Mouse (Mus musculus) neural tube, embryonic 11.5 days (tissue): Measurements from ENCODE around the gene Tbc1d24. TPM values are rescaled to one million over a fixed set of nuclear protein-coding genes. Genes with fewer than 3 reads are reported as not detected.

Source experiments
- ATAC-seq: fragments of 200-750 bp; cut with Nextera tagmentation; 2 replicates; pipeline ENCODE4 v1.8.0; 2017; ENCODE audit warnings: moderate number of reproducible peaks, mild to moderate bottlenecking, moderate TSS enrichment, moderate library complexity; ENCODE audit not compliant: insufficient read depth, low FRiP score, low TSS enrichment
- DNase-seq: peaks from one replicate; pipeline ENCODE4 v3.0.0-alpha.2; 2015; ENCODE audit warnings: low spot score
- H3K27ac ChIP-seq: fragments of 300-500 bp; sonication (generic); 2 replicates; pipeline ENCODE4 v1.5.1; 2014; ENCODE audit warnings: low read depth, mild to moderate bottlenecking, low read length
- H3K27me3 ChIP-seq: fragments of 300-500 bp; sonication (generic); 2 replicates; pipeline ENCODE4 v1.6.1; 2014; ENCODE audit warnings: mild to moderate bottlenecking, low read length, mixed read lengths; ENCODE audit not compliant: control insufficient read depth, insufficient read depth
- H3K36me3 ChIP-seq: fragments of 300-500 bp; sonication (generic); 2 replicates; pipeline ENCODE4 v1.6.1; 2014; ENCODE audit warnings: mild to moderate bottlenecking, low read length, moderate library complexity, mixed read lengths; ENCODE audit not compliant: control insufficient read depth, insufficient read depth
- H3K4me1 ChIP-seq: fragments of 300-500 bp; sonication (generic); 2 replicates; pipeline ENCODE4 v1.6.1; 2014; ENCODE audit warnings: low read length, mixed read lengths; ENCODE audit not compliant: control insufficient read depth, insufficient read depth
- H3K4me2 ChIP-seq: fragments of 300-500 bp; sonication (generic); 2 replicates; pipeline ENCODE4 v1.6.1; 2014; ENCODE audit warnings: low read depth, mild to moderate bottlenecking, moderate library complexity
- H3K4me3 ChIP-seq: fragments of 300-500 bp; sonication (generic); 2 replicates; pipeline ENCODE4 v1.5.1; 2014; ENCODE audit warnings: low read depth, low read length
- H3K9ac ChIP-seq: fragments of 300-500 bp; sonication (generic); 2 replicates; pipeline ENCODE4 v1.6.1; 2014; ENCODE audit warnings: mild to moderate bottlenecking, low read length
- H3K9me3 ChIP-seq: fragments of 300-500 bp; sonication (generic); 2 replicates; pipeline ENCODE4 v1.6.1; 2016; ENCODE audit warnings: low read length; ENCODE audit not compliant: control insufficient read depth
- WGBS: fragments of 180-500 bp; shearing (Covaris S2); extraction: QIAGEN DNeasy Blood & Tissue Kit; methylation state at CpG from one replicate; pipeline ENCODE4 v1.1.7; 2014; 5-methylcytosine and 5-hydroxymethylcytosine counted together
- polyA plus RNA-seq: library from polyadenylated mRNA; unstranded; fragments of >200 nt; fragmentation: Nextera tagmentation; extraction: Ambion mirVana; gene quantifications from 2 replicates; pipeline ENCODE4 v1.2.1, GENCODE M21; 2014

The Tbc1d24 gene
- polyA plus RNA-seq, 1 experiment from 2014 or later = 8.7 TPM

- Histone ChIP-seq H3K4me3 (no peak overlapping the region), H3K27ac (no peak overlapping the region), H3K9me3 (no peaks in the 10 kb centered on the region), H3K9ac (no peak overlapping the region; the same call in 1 of the 2 replicates), H3K27me3 (no peaks in the 10 kb centered on the region), H3K4me1 (no peaks in the 10 kb centered on the region), H3K4me2 (no peak overlapping the region), H3K36me3 (no peaks in the 10 kb centered on the region)
- no peak for DNase-seq
- ATAC-seq = no peak
- 87% methylated on average over 4 of the region's 4 CpGs for WGBS
Observed at GRCm38 (mm10) chr17:24199252-24199651, 6.1 kb downstream of the Tbc1d24 start.

GRCm38 (mm10) chr17:24197032-24197824 lies 8.1 kb downstream of the Tbc1d24 start:
- DNase-seq = no peak
- 72% methylated on average over 15 of the region's 15 CpGs for WGBS
- no peaks in the 10 kb centered on the region for H3K4me1 ChIP-seq
- H3K4me2 ChIP-seq = no peak overlapping the region
- H3K36me3 ChIP-seq = no peaks in the 10 kb centered on the region
- ATAC-seq = no peak
- no peak overlapping the region for H3K4me3 ChIP-seq
- H3K9me3 ChIP-seq = no peaks in the 10 kb centered on the region
- H3K27me3 ChIP-seq = no peaks in the 10 kb centered on the region
- no peak overlapping the region for H3K27ac ChIP-seq
- H3K9ac ChIP-seq = no peak overlapping the region

GRCm38 (mm10) chr17:24195349-24195748 lies 10.0 kb downstream of the Tbc1d24 start:
- no peak overlapping the region for H3K9ac ChIP-seq
- H3K36me3 ChIP-seq = no peaks in the 10 kb centered on the region
- H3K27me3 ChIP-seq = no peaks in the 10 kb centered on the region
- H3K4me2 ChIP-seq = no peak overlapping the region
- H3K9me3 ChIP-seq = no peaks in the 10 kb centered on the region
- DNase-seq (no peak), ATAC-seq (no peak)
- H3K4me3 ChIP-seq = no peak overlapping the region
- H3K4me1 ChIP-seq = no peaks in the 10 kb centered on the region
- H3K27ac ChIP-seq = no peak overlapping the region
- WGBS = 65% methylated on average over 2 of the region's 2 CpGs

- ATAC-seq = no peak
- WGBS = 95% methylated on average over 5 of the region's 5 CpGs
- DNase-seq = no peak
- Histone ChIP-seq H3K4me3 (no peak overlapping the region), H3K9ac (no peak overlapping the region), H3K27ac (no peak overlapping the region), H3K4me2 (no peak overlapping the region), H3K27me3 (no peaks in the 10 kb centered on the region), H3K9me3 (no peaks in the 10 kb centered on the region), H3K4me1 (no peaks in the 10 kb centered on the region), H3K36me3 (no peaks in the 10 kb centered on the region)
Observed at GRCm38 (mm10) chr17:24193769-24194168, 11.6 kb downstream of the Tbc1d24 start.

- Histone ChIP-seq H3K27ac (no peak overlapping the region), H3K9ac (no peak overlapping the region), H3K27me3 (no peaks in the 10 kb centered on the region), H3K4me1 (no peaks in the 10 kb centered on the region), H3K9me3 (no peaks in the 10 kb centered on the region), H3K4me3 (no peak overlapping the region), H3K4me2 (no peak overlapping the region), H3K36me3 (no peaks in the 10 kb centered on the region)
- DNase-seq = no peak
- no peak for ATAC-seq
- WGBS = 92% methylated on average over 8 of the region's 8 CpGs
Observed at GRCm38 (mm10) chr17:24193268-24193667, 12.1 kb downstream of the Tbc1d24 start.

DNA sequence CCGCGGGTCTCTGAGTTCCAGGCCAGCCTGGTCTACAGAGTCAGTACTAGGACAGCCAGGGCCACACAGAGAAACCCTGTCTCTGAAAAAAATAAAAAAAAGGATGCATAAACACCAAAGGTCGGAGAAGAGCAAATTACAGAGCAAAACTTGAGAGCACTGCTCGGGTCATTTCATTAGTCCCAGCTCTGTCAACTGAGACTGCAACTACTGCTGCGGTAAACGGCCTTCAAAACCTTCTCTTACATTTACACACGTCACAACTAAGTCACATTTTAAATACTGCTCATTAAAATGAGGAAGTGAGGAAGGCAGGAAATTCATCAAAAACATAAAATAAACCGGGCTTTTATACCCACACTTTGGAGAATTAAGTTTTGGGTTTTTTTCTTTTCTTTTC lies 12.5 kb downstream of the Tbc1d24 start:
- WGBS = 84% methylated on average over 8 of the region's 8 CpGs
- Histone ChIP-seq H3K4me3 (no peak overlapping the region), H3K4me1 (no peaks in the 10 kb centered on the region), H3K9me3 (no peaks in the 10 kb centered on the region), H3K27ac (no peak overlapping the region), H3K9ac (no peak overlapping the region), H3K36me3 (no peaks in the 10 kb centered on the region), H3K4me2 (no peak overlapping the region), H3K27me3 (no peaks in the 10 kb centered on the region)
- ATAC-seq (no peak), DNase-seq (no peak)

DNA sequence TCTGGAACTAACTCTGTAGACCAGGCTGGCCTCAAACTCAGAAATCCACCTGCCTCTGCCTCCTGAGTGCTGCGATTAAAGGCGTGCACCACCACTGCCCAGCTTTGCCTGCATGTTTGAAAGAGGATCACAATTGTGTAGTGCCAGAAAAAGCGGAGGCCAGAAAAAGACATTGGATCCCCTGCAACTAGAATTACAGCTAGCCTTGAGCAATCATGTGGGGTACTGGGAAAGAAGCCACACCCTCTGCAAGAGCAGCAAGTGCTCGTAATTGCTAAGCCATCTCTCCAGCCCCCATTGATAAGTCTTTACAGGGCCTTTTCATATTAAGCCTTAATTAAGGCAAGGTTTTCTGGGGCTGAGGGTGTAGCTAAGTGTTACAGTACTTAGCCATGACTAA lies 13.9 kb downstream of the Tbc1d24 start:
- DNase-seq (no peak), ATAC-seq (no peak)
- Histone ChIP-seq H3K9ac (no peak overlapping the region), H3K4me2 (no peak overlapping the region), H3K4me3 (no peak overlapping the region), H3K27ac (no peak overlapping the region), H3K27me3 (no peaks in the 10 kb centered on the region), H3K9me3 (no peaks in the 10 kb centered on the region), H3K36me3 (no peaks in the 10 kb centered on the region), H3K4me1 (no peaks in the 10 kb centered on the region)
- 83% methylated on average over 4 of the region's 4 CpGs for WGBS

DNA sequence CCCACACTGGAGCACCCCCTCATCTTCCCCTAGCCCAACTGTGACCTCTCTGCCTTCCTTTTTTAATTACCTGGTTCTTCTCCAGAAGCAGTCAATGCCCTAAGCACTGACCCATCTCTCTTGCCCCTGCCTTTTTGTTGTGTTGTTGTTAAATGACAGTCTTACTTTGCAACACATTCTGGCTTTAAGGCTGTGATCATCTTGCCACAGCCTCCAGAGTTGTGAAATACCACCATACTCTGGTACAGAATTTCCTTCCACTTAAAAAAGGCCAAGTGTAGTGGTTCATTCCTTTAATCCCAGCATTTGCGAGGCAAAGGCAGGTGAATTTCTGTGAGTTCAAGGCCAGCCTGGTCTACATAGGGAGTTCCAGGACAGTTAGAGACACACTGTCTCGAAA lies 14.4 kb downstream of the Tbc1d24 start:
- H3K9ac ChIP-seq = no peak overlapping the region
- H3K27ac ChIP-seq = no peak overlapping the region
- ATAC-seq (no peak), DNase-seq (no peak)
- H3K4me3 ChIP-seq = no peak overlapping the region
- WGBS = 91% methylated on average over 2 of the region's 2 CpGs
- H3K9me3 ChIP-seq = no peaks in the 10 kb centered on the region
- H3K4me1 ChIP-seq = no peaks in the 10 kb centered on the region
- no peaks in the 10 kb centered on the region for H3K27me3 ChIP-seq
- no peak overlapping the region for H3K4me2 ChIP-seq
- H3K36me3 ChIP-seq = no peaks in the 10 kb centered on the region

GRCm38 (mm10) chr17:24174259-24174658 lies 31.1 kb downstream of the Tbc1d24 start:
- Histone ChIP-seq H3K36me3 (no peaks in the 10 kb centered on the region), H3K9ac (no peak overlapping the region), H3K4me3 (no peak overlapping the region), H3K9me3 (no peaks in the 10 kb centered on the region), H3K4me2 (no peak overlapping the region), H3K27me3 (no peaks in the 10 kb centered on the region), H3K4me1 (no peaks in the 10 kb centered on the region), H3K27ac (no peak overlapping the region)
- 87% methylated on average over 3 of the region's 3 CpGs for WGBS
- ATAC-seq (no peak), DNase-seq (no peak)
